Mouse (Mus musculus) ES-E14 (cell line): Measurements from ENCODE around the gene Sars2. TPM values are rescaled to one million over a fixed set of nuclear protein-coding genes. Genes with fewer than 3 reads are reported as not detected.

Experiments used
- DNase-seq: peaks from one replicate; pipeline ENCODE4 v3.0.0-alpha.2; 2013; ENCODE audit warnings: low read depth, low spot score
- H3K27ac ChIP-seq: 2 replicates; pipeline ENCODE4 v1.5.1; 2012; ENCODE audit warnings: low read depth, mild to moderate bottlenecking, low read length, moderate library complexity, mixed read lengths; ENCODE audit not compliant: poor library complexity, insufficient read depth, severe bottlenecking
- H3K36me3 ChIP-seq: 2 replicates; pipeline ENCODE4 v1.6.1; 2012; ENCODE audit warnings: mild to moderate bottlenecking, low read length, moderate library complexity, mixed read lengths; ENCODE audit not compliant: control insufficient read depth, poor library complexity, insufficient read depth, severe bottlenecking
- H3K4me1 ChIP-seq, 2 experiments: fragments of 150-350 bp in 1 of 2; sonication (generic) in 1 of 2; 2 replicates each; pipeline ENCODE4 v1.6.1; 2012; ENCODE audit warnings: low read length in 2 of 2, mild to moderate bottlenecking in 1 of 2, mixed read lengths in 1 of 2; ENCODE audit not compliant: control insufficient read depth in 2 of 2, insufficient read depth in 2 of 2, poor library complexity in 1 of 2
- H3K4me3 ChIP-seq, 2 experiments: fragments of 150-350 bp in 1 of 2; sonication (generic) in 1 of 2; 2 replicates each; pipeline ENCODE4 v1.5.1; 2012; ENCODE audit warnings: low read length in 2 of 2, low read depth in 1 of 2, mild to moderate bottlenecking in 1 of 2, mixed read lengths in 1 of 2; ENCODE audit not compliant: insufficient read depth in 1 of 2, poor library complexity in 1 of 2, severe bottlenecking in 1 of 2
- H3K9ac ChIP-seq: 2 replicates; pipeline ENCODE4 v1.6.1; 2012; ENCODE audit warnings: low read depth, mild to moderate bottlenecking, low read length, mixed read lengths; ENCODE audit not compliant: poor library complexity, insufficient read depth, severe bottlenecking
- H3K9me3 ChIP-seq: fragments of 150-350 bp; sonication (generic); 2 replicates; pipeline ENCODE4 v1.6.1; 2012; ENCODE audit warnings: low read depth, mild to moderate bottlenecking, low read length; ENCODE audit not compliant: control insufficient read depth, insufficient read depth
- CHD2 ChIP-seq: IDR thresholded peaks from 2 replicates; pipeline ENCODE4 v1.6.1; 2014; ENCODE audit warnings: mild to moderate bottlenecking, low read depth, low read length, inconsistent platforms
- HCFC1 ChIP-seq: IDR thresholded peaks from 2 replicates; pipeline ENCODE4 v1.6.1; 2012; ENCODE audit warnings: low read length, inconsistent platforms, borderline replicate concordance; ENCODE audit not compliant: insufficient read depth
- MAFK ChIP-seq: IDR thresholded peaks from 2 replicates; pipeline ENCODE4 v1.6.1; 2014; ENCODE audit warnings: mild to moderate bottlenecking, low read depth, low read length, inconsistent platforms; ENCODE audit not compliant: insufficient read depth
- ZC3H11A ChIP-seq: IDR thresholded peaks from 2 replicates; pipeline ENCODE4 v1.6.1; 2012; ENCODE audit warnings: low read depth, mild to moderate bottlenecking, inconsistent platforms, low read length, borderline replicate concordance
- ZNF384 ChIP-seq: IDR thresholded peaks from 2 replicates; pipeline ENCODE4 v1.6.1; 2012; ENCODE audit warnings: low read depth, low read length, inconsistent platforms
- in situ Hi-C, 2 experiments: fragments of 600-800 bp; cut with MboI; formaldehyde crosslinking; loops; one replicate each; pipeline ENCODE4 v1.15.1; 2025; ENCODE audit warnings: low sequenced_read_pairs in 2 of 2, inconsistent platforms in 1 of 2; ENCODE audit not compliant: unreplicated experiment in 2 of 2
- total RNA-seq: library from RNA; depleted of rRNA; stranded (reverse); fragments of 300-350 nt; gene quantifications from 2 replicates; pipeline ENCODE4 v1.2.3, GENCODE M21; 2012

Gene Sars2
- total RNA-seq, 1 experiment = 25.2 TPM

GRCm38 (mm10) chr7:28761907-28762306 lies 20.1 kb downstream of the Sars2 start:
- peaks cover 11% of the 10 kb centered on the region; the same call in 1 of the 2 replicates for H3K36me3 ChIP-seq
- in situ Hi-C loops = no loop called here

GRCm38 (mm10) chr7:28765211-28765610 lies 23.4 kb downstream of the Sars2 start:
- H3K4me1 ChIP-seq = peaks cover 0 to 4% of the 10 kb centered on the region in 2 experiments; a peak in 1 of 4 replicates
- H3K27ac ChIP-seq = no peak overlapping the region
- no peaks in the 10 kb centered on the region for H3K9me3 ChIP-seq
- DNase-seq = no peak
- H3K9ac ChIP-seq = peak overlapping the region; percentile 76; the same call in 1 of the 2 replicates
- H3K36me3 ChIP-seq = peaks cover 5% of the 10 kb centered on the region; the same call in 1 of the 2 replicates
- TF ChIP-seq CHD2 = no peak
- TF ChIP-seq ZNF384 = no peak
- no peak for TF ChIP-seq ZC3H11A
- TF ChIP-seq MAFK = no peak
- TF ChIP-seq HCFC1 = no peak
- H3K4me3 ChIP-seq = no peak overlapping the region
- in situ Hi-C loops = no loop called here

More at GRCm38 (mm10) chr7:28761907-28762306, 20.1 kb downstream of the Sars2 start:
- no peak overlapping the region for H3K27ac ChIP-seq
- DNase-seq = no peak
- H3K9ac ChIP-seq = no peak overlapping the region
- peaks cover 0 to 10% of the 10 kb centered on the region in 2 experiments; a peak in 1 of 4 replicates for H3K4me1 ChIP-seq
- no peaks in the 10 kb centered on the region for H3K9me3 ChIP-seq
- TF ChIP-seq ZC3H11A (no peak), MAFK (no peak), CHD2 (no peak), HCFC1 (no peak), ZNF384 (no peak)
- H3K4me3 ChIP-seq = no peak overlapping the region

- TF ChIP-seq ZC3H11A = no peak
- peak; percentile 86 for TF ChIP-seq CHD2
- peak; percentile 100 for TF ChIP-seq HCFC1
- TF ChIP-seq ZNF384 = no peak
- TF ChIP-seq MAFK = no peak
- Histone ChIP-seq H3K36me3 (peaks cover 4% of the 10 kb centered on the region; the same call in 1 of the 2 replicates), H3K4me1 (peaks cover 0 to 4% of the 10 kb centered on the region in 2 experiments; a peak in 1 of 4 replicates), H3K4me3 (peak within 1 kb of the TSS; percentile 82 to 90), H3K9me3 (no peaks in the 10 kb centered on the region), H3K9ac (peak within 1 kb of the TSS; percentile 76), H3K27ac (no peak within 1 kb of the TSS)
- in situ Hi-C loops = no loop called here
- peak; percentile 100 for DNase-seq
Observed at GRCm38 (mm10) chr7:28766173-28766879, 24.5 kb downstream of the Sars2 start, which contains the start of gene Sirt2. Gene Sirt2, plus strand, starts transcription at chr7:28766735.

- Histone ChIP-seq H3K9ac (peak overlapping the region; percentile 37; the same call in 1 of the 2 replicates), H3K36me3 (no peaks in the 10 kb centered on the region; the same call in 1 of the 2 replicates), H3K9me3 (no peaks in the 10 kb centered on the region), H3K27ac (no peak overlapping the region), H3K4me1 (peaks cover 0 to 4% of the 10 kb centered on the region in 2 experiments; a peak in 1 of 4 replicates), H3K4me3 (peak overlapping the region; percentile 59 to 73)
- no peak for DNase-seq
- TF ChIP-seq CHD2 (no peak), HCFC1 (no peak), MAFK (no peak), ZC3H11A (no peak), ZNF384 (no peak)
- in situ Hi-C loops = no loop called here
Observed at GRCm38 (mm10) chr7:28766910-28767309, 25.1 kb downstream of the Sars2 start.
